Mouse (Mus musculus) duodenum, adult 2 months (tissue): ENCODE results near the gene Pm20d2. TPM values are rescaled to one million over a fixed set of nuclear protein-coding genes. Genes with fewer than 3 reads are reported as not detected.

ENCODE experiments used
- polyA plus RNA-seq: library from polyadenylated mRNA; depleted of rRNA; stranded (reverse); fragments of >200 nt; gene quantifications from 2 replicates; pipeline ENCODE4 v1.2.3, GENCODE M21; 2012; ENCODE audit warnings: low replicate concordance; rRNA removed

Gene Pm20d2
- polyA plus RNA-seq: 5.9 and 7.7 TPM in 2 replicates

GRCm38 (mm10) chr4:33189735-33190036 lies at the start of gene Pm20d2:
Gene Pm20d2, minus strand, starts transcription at chr4:33189737.

DNA sequence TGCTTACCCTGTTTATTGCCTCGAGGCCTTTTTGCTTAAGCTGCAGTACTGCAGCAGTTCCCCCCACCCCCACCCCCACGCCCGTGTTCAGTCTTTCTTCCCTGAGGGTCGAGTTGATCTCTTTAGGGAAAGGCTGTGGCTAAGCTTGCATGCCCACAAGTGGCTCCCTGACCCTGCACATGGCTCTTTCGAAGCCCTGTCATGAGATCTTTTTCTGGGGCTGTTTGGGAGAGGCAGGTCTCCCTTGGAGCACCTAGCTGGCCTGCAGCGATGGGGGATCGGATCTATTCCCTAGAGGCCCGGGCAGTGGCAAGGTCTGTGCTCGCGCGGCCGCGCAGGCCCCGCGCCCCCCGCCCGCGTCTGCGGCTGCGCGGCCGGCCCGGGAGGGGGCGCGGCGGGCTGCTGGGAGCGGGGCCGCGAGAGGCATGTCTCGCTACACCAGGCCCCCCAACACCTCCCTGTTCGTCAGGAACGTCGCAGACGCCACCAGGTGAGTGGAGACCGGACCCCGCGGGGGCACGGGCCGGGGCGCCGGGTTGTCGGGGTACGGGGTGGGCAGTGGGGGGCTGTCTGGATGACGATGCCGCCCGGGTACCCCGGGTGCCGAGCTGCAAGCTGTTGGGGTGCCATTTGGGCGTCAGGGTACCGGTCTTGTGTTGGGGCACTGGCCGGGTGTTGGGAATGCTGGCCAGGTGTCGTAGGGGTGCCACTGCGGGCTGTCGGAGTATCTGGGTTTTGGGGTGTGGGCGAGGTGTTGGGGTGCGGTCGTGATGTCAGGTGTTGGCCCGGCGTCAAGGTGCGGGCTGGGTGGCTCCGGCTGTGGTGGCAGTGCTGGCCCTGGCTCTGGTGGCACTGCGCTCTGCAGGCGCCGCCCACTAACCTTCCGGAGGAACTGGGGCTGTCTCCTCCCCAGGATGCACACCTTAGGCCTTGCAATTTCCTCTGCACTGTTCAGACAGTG lies 19.6 kb upstream of the Pm20d2 start, which contains the start of gene Srsf12:
Srsf12 (plus strand) TSS at position 111 of the 961 bp plus-strand sequence.

DNA sequence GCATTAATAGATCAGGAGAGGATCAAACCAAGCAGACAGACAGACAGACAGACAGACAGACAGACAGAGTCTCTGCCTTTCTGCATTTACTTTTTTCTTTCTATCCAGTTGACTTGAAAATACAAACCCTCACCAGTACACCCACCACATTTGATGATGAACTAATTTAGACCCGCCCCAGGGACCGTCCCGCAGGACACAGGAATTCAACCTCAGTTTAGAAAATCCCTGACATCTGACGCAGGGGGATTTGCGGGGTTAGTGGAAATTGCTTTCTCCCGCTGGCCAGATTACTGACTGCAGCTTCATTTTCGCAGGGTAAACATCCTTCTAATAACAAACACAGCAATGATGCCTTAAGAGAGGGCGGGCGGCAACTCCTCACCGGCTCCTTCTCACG lies 57.3 kb downstream of the Pm20d2 start, which contains the start of gene Gabrr1:
Gabrr1 (plus strand) TSS at position 301 of the 400 bp plus-strand sequence.

Other genes with a start within 250 kb of the Pm20d2 start
- gene Ankrd6, start 238.9 kb downstream of the Pm20d2 start, polyA plus RNA-seq: 0.13 and 0.34 TPM in 2 replicates
- 7.3 and 13.6 TPM in 2 replicates for gene Rragd, start 206.7 kb downstream of the Pm20d2 start, polyA plus RNA-seq
- gene Ube2j1, start 158.3 kb downstream of the Pm20d2 start, polyA plus RNA-seq: 10.7 and 10.9 TPM in 2 replicates
- gene Gabrr2, start 126.7 kb downstream of the Pm20d2 start, polyA plus RNA-seq: 0.53 and 0.95 TPM in 2 replicates
- gene Gabrr1, start 57.2 kb downstream of the Pm20d2 start, polyA plus RNA-seq: not detected in 2 replicates
- not detected in 2 replicates for gene Srsf12, start 19.3 kb upstream of the Pm20d2 start, polyA plus RNA-seq
- gene Pnrc1, start 100.4 kb upstream of the Pm20d2 start, polyA plus RNA-seq: 91.7 and 553 TPM in 2 replicates
- gene Rngtt, start 120.6 kb upstream of the Pm20d2 start, polyA plus RNA-seq: 0.78 and 1.0 TPM in 2 replicates